Mouse (Mus musculus) erythroblast, embryonic 14.5 days (primary cell): ENCODE results near the gene Maml3.

ENCODE experiments used
- GATA1 ChIP-seq: IDR thresholded peaks from 2 replicates; pipeline ENCODE4 v1.6.1; 2012; ENCODE audit warnings: low read length, inconsistent platforms, mixed read lengths
- TAL1 ChIP-seq: IDR thresholded peaks from 3 replicates; pipeline ENCODE4 v1.6.1; 2012; ENCODE audit warnings: low read length, inconsistent platforms, mixed read lengths

GRCm38 (mm10) chr3:51928188-51928587 lies 176.7 kb downstream of the Maml3 start:
- TF ChIP-seq TAL1, result no peak
- no peak for TF ChIP-seq GATA1
